Mouse (Mus musculus) liver, embryonic 11.5 days (tissue): ENCODE measurements around the gene Dnase1l3. TPM values are rescaled to one million over a fixed set of nuclear protein-coding genes. Genes with fewer than 3 reads are reported as not detected.

Source experiments
- ATAC-seq: fragments of 200-750 bp; cut with Nextera tagmentation; replicated peaks from 2 replicates; pipeline ENCODE4 v1.8.0; 2017; ENCODE audit warnings: moderate number of reproducible peaks, mild to moderate bottlenecking, moderate TSS enrichment, moderate library complexity; ENCODE audit not compliant: low FRiP score
- DNase-seq: peaks from one replicate; pipeline ENCODE4 v3.0.0-alpha.2; 2017; ENCODE audit warnings: low spot score
- H3K27ac ChIP-seq: fragments of 300-500 bp; sonication (generic); 2 replicates; pipeline ENCODE4 v1.5.1; 2014; ENCODE audit warnings: mild to moderate bottlenecking, low read depth, low read length, control low read depth
- H3K27me3 ChIP-seq: fragments of 300-500 bp; sonication (generic); replicated peaks from 2 replicates; pipeline ENCODE4 v1.6.1; 2014; ENCODE audit warnings: low read length, mixed read lengths; ENCODE audit not compliant: control insufficient read depth, insufficient read depth
- H3K36me3 ChIP-seq: fragments of 300-500 bp; sonication (generic); 2 replicates; pipeline ENCODE4 v1.6.1; 2014; ENCODE audit warnings: mild to moderate bottlenecking, low read length, moderate library complexity, mixed read lengths; ENCODE audit not compliant: control insufficient read depth, insufficient read depth
- H3K4me1 ChIP-seq: fragments of 300-500 bp; sonication (generic); replicated peaks from 2 replicates; pipeline ENCODE4 v1.6.1; 2014; ENCODE audit warnings: low read length, mixed read lengths; ENCODE audit not compliant: control insufficient read depth, insufficient read depth
- H3K4me2 ChIP-seq: fragments of 300-500 bp; sonication (generic); 2 replicates; pipeline ENCODE4 v1.6.1; 2014; ENCODE audit warnings: mild to moderate bottlenecking, control low read depth, moderate library complexity
- H3K4me3 ChIP-seq: fragments of 300-500 bp; sonication (generic); 2 replicates; pipeline ENCODE4 v1.5.1; 2014; ENCODE audit warnings: low read depth, low read length, control low read depth
- H3K9ac ChIP-seq: fragments of 300-500 bp; sonication (generic); 2 replicates; pipeline ENCODE4 v1.6.1; 2014; ENCODE audit warnings: low read depth, low read length, control low read depth
- H3K9me3 ChIP-seq: fragments of 300-500 bp; sonication (generic); 2 replicates; pipeline ENCODE4 v1.6.1; 2016; ENCODE audit warnings: low read length, inconsistent platforms, mixed read lengths; ENCODE audit not compliant: control insufficient read depth
- WGBS: fragments of 180-500 bp; shearing (Covaris S2); extraction: QIAGEN DNeasy Blood & Tissue Kit; methylation state at CpG from one replicate; pipeline ENCODE4 v1.1.7; 2014; 5-methylcytosine and 5-hydroxymethylcytosine counted together
- polyA plus RNA-seq: library from polyadenylated mRNA; unstranded; fragments of >200 nt; fragmentation: Nextera tagmentation; extraction: Ambion mirVana; gene quantifications from 2 replicates; pipeline ENCODE4 v1.2.1, GENCODE M21; 2014

Dnase1l3 gene
- polyA plus RNA-seq, 1 experiment from 2014 or later: 0.73 TPM

GRCm38 (mm10) chr14:7923635-7924034 lies 70.7 kb downstream of the Dnase1l3 start:
- no peak overlapping the region for H3K4me3 ChIP-seq
- H3K27me3 ChIP-seq: no peaks in the 10 kb centered on the region
- H3K4me2 ChIP-seq: no peak overlapping the region
- no peak overlapping the region for H3K9ac ChIP-seq
- no peaks in the 10 kb centered on the region for H3K4me1 ChIP-seq
- H3K9me3 ChIP-seq: no peaks in the 10 kb centered on the region
- ATAC-seq: no peak
- no peak for DNase-seq
- H3K36me3 ChIP-seq: peaks cover 11% of the 10 kb centered on the region; the same call in 1 of the 2 replicates
- no peak overlapping the region for H3K27ac ChIP-seq

GRCm38 (mm10) chr14:7921459-7921858 lies 72.9 kb downstream of the Dnase1l3 start:
- Histone ChIP-seq H3K27ac (no peak overlapping the region), H3K4me1 (peaks cover 2% of the 10 kb centered on the region; the same call in 1 of the 2 replicates), H3K4me2 (no peak overlapping the region), H3K36me3 (peaks cover 12% of the 10 kb centered on the region), H3K27me3 (no peaks in the 10 kb centered on the region), H3K9ac (no peak overlapping the region), H3K4me3 (no peak overlapping the region), H3K9me3 (no peaks in the 10 kb centered on the region)
- no peak for DNase-seq
- 60% methylated on average over 5 of the region's 5 CpGs for WGBS
- ATAC-seq: no peak

GRCm38 (mm10) chr14:7919921-7920320 lies 74.5 kb downstream of the Dnase1l3 start:
- no peaks in the 10 kb centered on the region for H3K9me3 ChIP-seq
- H3K36me3 ChIP-seq: peaks cover 12% of the 10 kb centered on the region
- no peak for DNase-seq
- H3K4me1 ChIP-seq: peaks cover 2% of the 10 kb centered on the region; the same call in 1 of the 2 replicates
- H3K9ac ChIP-seq: no peak overlapping the region
- no peak overlapping the region for H3K4me3 ChIP-seq
- H3K27me3 ChIP-seq: no peaks in the 10 kb centered on the region
- no peak overlapping the region for H3K27ac ChIP-seq
- no peak overlapping the region for H3K4me2 ChIP-seq
- ATAC-seq: no peak
- 63% methylated on average over 4 of the region's 4 CpGs for WGBS

- DNase-seq: no peak
- no peak overlapping the region for H3K4me2 ChIP-seq
- peaks cover 11% of the 10 kb centered on the region for H3K36me3 ChIP-seq
- no peak overlapping the region for H3K4me3 ChIP-seq
- no peak for ATAC-seq
- H3K9me3 ChIP-seq: no peaks in the 10 kb centered on the region
- H3K4me1 ChIP-seq: peaks cover 2% of the 10 kb centered on the region; the same call in 1 of the 2 replicates
- H3K9ac ChIP-seq: no peak overlapping the region
- 79% methylated on average over 5 of the region's 5 CpGs for WGBS
- no peak overlapping the region for H3K27ac ChIP-seq
- no peaks in the 10 kb centered on the region for H3K27me3 ChIP-seq
Measured at GRCm38 (mm10) chr14:7919309-7919708, 75.1 kb downstream of the Dnase1l3 start.

- ATAC-seq (no peak), DNase-seq (no peak)
- Histone ChIP-seq H3K9me3 (no peaks in the 10 kb centered on the region), H3K36me3 (peaks cover 8% of the 10 kb centered on the region), H3K9ac (no peak overlapping the region), H3K4me1 (peaks cover 5% of the 10 kb centered on the region), H3K27ac (no peak overlapping the region; the same call in 1 of the 2 replicates), H3K4me2 (no peak overlapping the region), H3K27me3 (no peaks in the 10 kb centered on the region), H3K4me3 (no peak overlapping the region)
- WGBS: 65% methylated on average over 6 of the region's 6 CpGs
Measured at GRCm38 (mm10) chr14:7918150-7918991, 76.0 kb downstream of the Dnase1l3 start.

Other genes with a start within 250 kb of the Dnase1l3 start
- gene Gm26661, start 203.0 kb downstream of the Dnase1l3 start, polyA plus RNA-seq: not detected in 2 replicates
- gene Flnb, start 176.6 kb downstream of the Dnase1l3 start, polyA plus RNA-seq: 13.3 and 14.2 TPM in 2 replicates
- gene Gm45521, start 37.3 kb downstream of the Dnase1l3 start, polyA plus RNA-seq: not detected in 2 replicates
- gene Abhd6, start 8.3 kb upstream of the Dnase1l3 start, polyA plus RNA-seq: 11.9 and 15.0 TPM in 2 replicates
- 74.7 and 77.4 TPM in 2 replicates for gene Rpp14, start 85.8 kb upstream of the Dnase1l3 start, polyA plus RNA-seq
- gene Pxk, start 103.6 kb upstream of the Dnase1l3 start, polyA plus RNA-seq: 18.5 and 19.1 TPM in 2 replicates
- gene Pdhb, start 178.5 kb upstream of the Dnase1l3 start, polyA plus RNA-seq: 196 and 210 TPM in 2 replicates
- gene Kctd6, start 219.6 kb upstream of the Dnase1l3 start, polyA plus RNA-seq: 9.0 and 10.6 TPM in 2 replicates